Mouse (Mus musculus) layer of hippocampus, adult 18-20 months (tissue): ENCODE results near the gene Ppp1r15b. TPM values are rescaled to one million over a fixed set of nuclear protein-coding genes. Genes with fewer than 3 reads are reported as not detected.

ENCODE experiments used
- DNase-seq, 2 experiments: peaks; one replicate each; pipeline ENCODE4 v3.0.0; 2022; ENCODE audit warnings: low spot score in 2 of 2
- long read RNA-seq: library from polyadenylated mRNA; stranded (forward); transcript quantifications from one replicate; pipeline ENCODE4 v2.0.0, GENCODE M21; 2021
- total RNA-seq, 2 experiments: library from RNA; stranded (reverse); gene quantifications; 2 replicates each; pipeline ENCODE4 v1.2.3; 2021

The Ppp1r15b gene
- 10 to 100 TPM; 43.7 to 44.2 TPM for total RNA-seq
- long read RNA-seq, full-length matches to known transcripts = 44 of 53 reads
- long read RNA-seq, partial matches to known transcripts = 9 of 53 reads
- long read RNA-seq, other reads (novel, unspliced or antisense) = 0 of 53 reads

DNA sequence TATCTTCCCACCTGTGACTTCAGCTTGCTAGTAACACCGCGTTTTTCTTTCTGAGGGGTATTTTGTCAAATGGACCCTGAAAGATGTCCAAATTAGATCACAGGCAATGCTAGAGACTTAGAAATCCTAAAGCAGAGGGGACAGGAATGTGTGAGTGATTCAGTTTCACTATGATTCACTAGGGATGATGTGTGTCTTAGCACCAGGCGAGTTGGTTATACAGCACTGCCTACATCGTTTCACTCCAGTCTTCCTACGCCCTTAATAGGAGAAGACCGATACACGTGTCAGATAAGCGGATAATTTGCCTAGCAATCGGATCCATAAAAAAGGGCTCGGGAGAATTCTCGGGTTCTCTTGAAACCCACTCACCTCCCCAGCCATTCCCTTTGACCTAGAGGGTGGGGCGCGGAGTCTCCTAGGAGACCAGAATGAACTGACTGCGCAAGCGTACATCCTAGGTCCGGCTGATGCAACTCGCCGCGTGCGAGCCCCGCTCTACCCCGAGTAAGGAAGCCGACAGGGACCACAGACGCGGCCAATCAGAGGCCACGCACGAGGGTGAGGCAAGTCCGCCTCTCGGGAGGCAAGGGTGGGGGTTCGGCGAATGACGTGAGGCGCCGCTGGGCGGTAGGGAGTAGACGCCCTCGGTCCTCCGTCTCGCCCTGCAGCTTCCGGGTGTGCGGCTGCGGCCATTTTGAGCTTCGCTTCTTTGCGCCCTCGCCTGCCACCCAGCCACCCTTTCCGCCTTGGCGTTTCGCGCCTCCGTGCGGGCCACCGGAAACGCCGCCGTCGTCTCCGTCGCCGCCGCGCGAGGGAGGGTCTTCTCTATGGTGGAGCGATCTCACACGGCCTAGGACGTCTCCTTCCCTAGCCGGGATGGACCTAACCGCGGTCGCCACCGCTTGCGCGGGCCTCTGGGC is at the start of gene Ppp1r15b:
Ppp1r15b (plus strand) TSS at position 506 of the 923 bp plus-strand sequence.
- DNase-seq = peak; percentile 99 to 100

- no peak for DNase-seq
Observed at GRCm38 (mm10) chr1:133083003-133083546, 47.9 kb upstream of the Ppp1r15b start.

DNA sequence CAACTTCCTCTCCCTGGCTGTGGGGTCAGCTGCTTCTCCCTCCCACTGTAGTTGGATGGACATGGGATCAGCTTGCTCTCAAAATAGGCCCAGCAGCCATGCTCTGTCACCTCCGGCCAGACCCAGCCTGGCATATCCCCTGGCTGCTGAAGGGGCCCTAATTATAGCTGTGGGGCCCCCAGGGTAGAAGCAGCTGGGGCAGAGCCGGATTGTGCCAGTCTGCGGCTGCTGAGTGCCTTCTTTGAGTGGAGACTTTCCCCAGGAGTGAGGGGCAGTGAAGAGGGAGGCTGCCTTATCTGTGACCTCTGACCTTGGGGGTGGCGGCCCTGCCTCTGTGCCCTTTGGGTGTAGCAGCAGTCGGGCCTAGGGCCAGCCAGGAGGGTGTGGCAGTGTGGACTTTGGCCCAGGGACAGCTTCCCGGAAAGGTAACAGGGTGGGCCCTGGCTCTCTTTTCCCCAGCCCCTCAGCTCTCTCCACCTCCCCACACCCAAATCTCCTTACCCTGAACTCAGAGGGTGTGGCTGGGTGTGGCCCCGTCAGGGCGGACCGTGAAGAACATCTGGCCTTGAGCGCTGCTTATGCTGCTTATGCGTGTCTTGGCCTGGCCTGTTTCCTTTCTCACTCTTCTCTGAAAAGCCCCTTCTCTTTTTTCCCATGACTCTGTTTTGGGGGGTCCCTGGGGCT is 46.9 kb upstream of the Ppp1r15b start:
- no peak for DNase-seq

DNA sequence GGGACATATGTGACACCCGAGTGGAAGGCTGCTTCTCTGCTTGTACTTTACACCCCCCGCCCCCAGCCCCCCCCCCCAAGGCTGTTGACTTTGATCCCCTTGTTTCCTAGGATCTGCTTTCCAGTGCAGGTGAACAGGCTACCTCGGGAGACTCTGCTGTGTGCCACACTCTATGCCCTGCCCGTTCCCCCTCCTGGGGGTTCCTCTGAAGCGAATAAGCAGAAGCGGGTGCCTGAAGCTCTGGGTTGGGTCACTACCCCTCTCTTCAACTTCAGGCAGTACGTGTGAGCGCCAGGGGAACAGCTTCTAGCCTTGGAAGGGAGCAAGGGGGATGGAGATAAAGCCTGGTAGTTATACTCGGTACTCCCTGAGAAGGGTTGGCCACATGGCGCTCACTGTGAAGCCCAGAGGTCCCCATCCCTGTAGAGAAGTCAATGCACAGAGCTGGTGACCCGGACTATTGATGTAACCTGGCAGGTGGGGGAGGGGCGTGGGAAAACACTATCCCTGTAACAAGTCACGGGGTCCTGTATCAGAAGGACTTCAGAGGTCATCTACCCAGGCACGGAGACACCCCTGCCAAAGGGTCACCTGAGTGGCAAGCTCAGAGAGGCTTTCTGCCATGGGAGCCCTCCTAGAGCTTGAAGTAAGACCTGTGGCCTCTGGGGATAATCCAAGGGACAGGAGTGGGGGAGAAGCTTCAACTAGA is 46.1 kb upstream of the Ppp1r15b start:
- DNase-seq = no peak

GRCm38 (mm10) chr1:133085417-133085742 is 45.6 kb upstream of the Ppp1r15b start:
- DNase-seq = no peak

DNA sequence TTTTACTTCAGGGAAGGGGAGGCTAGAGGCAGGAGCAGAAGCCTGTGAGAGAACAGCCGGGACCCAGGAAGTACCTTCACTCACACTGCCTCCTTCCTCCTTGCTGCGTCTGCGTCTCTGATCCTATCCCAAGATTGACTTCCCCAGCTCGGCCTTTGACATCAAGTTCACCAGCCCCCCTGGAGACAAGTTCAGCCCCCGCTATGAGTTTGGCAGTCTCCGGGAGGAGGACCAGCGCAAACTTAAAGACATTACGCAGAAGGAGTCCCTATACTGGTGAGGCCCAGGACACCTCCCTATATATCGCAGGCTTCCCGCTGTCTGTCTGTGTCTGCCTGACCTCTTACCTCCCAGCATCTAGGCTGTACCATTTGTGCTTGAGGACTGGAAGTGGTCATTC is 44.1 kb upstream of the Ppp1r15b start:
- no peak for DNase-seq

DNA sequence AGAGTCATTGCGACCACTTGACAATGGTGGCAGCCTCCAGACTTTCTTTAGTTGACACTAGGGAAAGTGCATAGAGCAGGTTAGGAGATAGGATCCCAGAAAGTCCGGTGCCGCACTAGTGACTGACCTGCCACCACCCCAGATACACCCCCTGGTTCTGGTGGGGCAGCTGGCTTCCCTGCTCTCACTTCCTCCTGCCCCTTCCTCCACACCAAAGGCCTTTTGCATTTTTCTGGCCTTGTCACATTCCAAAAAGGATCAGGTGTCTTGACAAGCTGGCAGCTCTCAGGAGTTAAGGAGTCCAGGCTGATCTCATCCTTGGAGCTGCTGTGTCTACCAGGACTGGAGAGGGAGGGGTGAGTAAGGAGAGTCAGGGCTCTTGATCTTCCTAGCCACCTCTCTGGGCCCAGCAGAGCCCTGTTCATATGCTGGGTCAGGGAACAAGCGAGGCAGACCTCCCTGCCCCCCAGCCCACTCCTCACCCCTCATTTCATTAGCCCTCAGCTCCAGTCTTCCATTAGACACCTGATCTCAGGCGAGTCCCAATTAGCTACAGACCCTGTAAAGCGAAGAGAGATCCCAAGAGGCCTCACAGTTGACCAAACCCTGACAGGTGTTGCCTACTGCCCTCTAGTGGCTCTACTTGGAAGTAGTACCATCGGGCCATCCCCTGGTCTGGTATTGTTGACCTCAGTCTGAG is 43.6 kb upstream of the Ppp1r15b start:
- DNase-seq = peak in 1 of 2 experiments; percentile 59

DNA sequence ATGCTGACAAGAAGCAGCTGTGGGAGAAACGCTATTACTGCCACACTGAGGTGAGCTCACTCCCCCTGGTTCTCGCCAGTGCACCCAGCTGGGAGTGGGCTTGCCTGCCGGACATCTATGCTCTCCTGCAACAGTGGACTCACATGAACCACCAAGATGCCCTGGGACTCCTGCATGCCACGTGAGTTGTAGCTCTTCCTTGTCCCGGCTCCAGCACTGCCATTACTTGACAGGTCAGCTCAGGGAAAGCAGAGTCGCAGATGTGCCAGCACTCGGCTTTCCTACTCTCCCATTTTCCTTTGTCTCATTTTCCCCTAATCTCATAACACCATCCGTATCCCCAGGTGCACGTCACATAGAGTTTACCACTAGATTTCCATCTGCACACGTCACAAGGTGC is 42.7 kb upstream of the Ppp1r15b start:
- DNase-seq = no peak

DNA sequence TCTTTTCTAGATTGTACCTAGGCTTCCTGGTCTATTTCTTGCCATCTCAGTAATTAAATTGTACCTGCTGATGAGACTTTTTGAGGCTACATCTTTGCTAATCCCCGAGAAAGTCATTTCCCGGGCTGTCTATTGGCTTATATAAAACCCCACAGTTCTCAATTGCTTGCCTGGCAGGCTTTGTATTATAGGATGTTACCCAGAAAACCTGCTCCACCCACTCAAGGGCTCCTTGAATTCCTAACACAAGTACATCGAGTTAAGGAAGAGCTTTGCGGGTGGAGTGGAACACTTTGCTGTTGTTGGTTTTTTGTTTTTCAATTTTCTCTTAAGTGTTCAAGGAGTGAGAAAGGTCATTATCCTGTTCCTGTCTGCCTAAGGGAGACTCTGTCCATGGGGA is 41.5 kb upstream of the Ppp1r15b start:
- peak in 1 of 2 experiments; percentile 15 for DNase-seq

GRCm38 (mm10) chr1:133090641-133091040 is 40.3 kb upstream of the Ppp1r15b start:
- DNase-seq = no peak

GRCm38 (mm10) chr1:133091483-133091882 is 39.5 kb upstream of the Ppp1r15b start:
- DNase-seq = no peak

- no peak for DNase-seq
Observed at GRCm38 (mm10) chr1:133093719-133094118, 37.2 kb upstream of the Ppp1r15b start.

DNA sequence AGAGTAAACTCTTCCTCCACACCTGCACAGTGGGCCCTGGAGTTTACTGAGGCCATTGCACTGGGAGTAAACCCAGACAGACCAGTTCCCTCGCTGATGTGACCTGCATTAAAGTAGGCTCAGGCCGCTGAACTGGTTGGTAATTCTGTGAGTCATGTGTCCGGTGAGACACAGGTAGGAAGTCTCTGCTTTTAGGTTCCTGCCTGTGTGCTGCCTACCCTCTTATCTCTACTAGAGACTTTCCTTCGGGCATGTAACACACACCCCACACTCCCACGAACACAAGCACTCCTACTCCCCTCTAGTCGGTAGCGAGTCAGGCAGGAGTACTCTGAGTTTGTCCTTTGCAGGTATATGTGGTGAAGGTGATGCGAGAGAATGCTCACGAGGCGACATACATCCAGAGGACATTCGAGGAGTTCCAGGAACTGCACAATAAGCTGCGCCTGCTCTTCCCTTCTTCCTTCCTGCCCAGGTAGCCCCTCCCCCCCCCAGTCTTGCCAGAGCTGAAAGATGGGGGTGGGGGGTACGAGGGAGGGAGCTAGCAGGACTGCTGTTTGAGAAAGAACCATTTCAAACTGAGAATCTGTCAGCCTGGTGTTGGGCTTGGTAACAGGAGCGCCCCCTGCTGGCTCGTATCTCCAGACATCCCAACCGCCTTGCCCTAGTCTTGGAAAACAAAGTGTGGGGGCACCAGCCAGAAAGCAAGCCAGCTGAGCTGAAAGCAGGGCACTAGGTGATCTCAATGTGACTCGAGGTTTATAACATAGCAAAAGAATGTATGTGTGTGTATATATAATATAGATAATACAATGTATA is 29.8 kb upstream of the Ppp1r15b start:
- peak; percentile 59 to 86 for DNase-seq

DNA sequence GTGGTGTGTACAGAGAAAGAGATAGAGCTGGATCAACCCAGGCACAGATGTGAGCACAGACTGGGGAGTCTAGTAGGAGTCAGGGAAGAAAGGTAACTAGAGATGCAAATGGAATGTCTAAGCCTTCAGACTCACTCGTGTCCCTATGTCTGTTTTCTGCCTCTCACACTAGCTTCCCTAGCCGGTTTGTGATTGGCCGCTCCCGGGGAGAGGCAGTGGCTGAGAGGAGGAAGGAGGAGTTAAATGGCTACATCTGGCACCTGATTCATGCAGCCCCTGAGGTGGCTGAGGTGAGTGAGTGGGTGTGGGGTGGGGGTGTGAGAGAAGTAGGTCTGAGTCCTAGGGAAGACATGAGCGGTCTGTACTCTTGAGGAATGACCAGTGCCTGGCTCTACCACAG is 28.8 kb upstream of the Ppp1r15b start:
- DNase-seq = no peak

GRCm38 (mm10) chr1:133103315-133103714 is 27.6 kb upstream of the Ppp1r15b start:
- DNase-seq = no peak

- DNase-seq = no peak
Observed at GRCm38 (mm10) chr1:133103871-133104270, 27.1 kb upstream of the Ppp1r15b start.

GRCm38 (mm10) chr1:133116108-133116507 is 14.8 kb upstream of the Ppp1r15b start:
- DNase-seq = no peak

DNA sequence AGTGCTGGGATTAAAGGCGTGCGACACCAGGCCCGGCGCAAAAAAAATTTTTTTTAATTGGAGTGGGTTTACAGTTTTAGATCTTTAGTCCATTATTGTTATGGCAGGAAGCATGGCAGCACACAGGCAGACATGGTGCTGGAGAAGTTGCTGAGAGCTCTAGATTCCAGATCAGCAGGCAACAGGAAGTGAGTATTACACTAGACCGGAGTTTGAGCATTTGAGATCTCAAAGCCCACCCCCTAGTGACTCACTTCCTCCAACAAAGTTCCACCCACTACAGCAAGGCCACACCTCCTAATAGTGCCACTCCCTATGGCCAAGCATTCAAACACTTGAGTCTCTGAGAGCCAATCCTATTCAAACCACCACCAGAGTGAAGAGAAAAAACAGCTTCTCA is 12.8 kb upstream of the Ppp1r15b start:
- DNase-seq = no peak

DNA sequence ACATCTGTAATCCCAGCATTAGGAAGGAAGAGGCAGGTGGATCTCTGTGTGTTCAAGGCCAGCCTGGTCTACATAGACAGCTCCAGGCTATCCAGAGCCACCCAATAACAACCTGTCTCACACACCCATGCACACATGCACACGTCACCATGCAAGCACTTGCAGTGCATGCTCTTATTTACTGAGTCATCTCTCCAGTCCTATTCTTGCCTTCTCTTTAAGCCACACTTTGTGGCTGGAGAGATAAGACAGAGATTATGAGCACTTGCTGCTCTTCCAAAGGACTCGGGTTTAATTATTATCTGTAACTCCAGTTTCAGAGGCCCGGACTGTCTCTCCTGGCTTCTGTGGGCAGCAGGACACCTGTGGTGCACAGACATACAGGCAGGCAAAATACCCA is 12.1 kb upstream of the Ppp1r15b start:
- no peak for DNase-seq
